Mouse (Mus musculus): ENCODE results near the gene Rufy1. TPM values are rescaled to one million over a fixed set of nuclear protein-coding genes. Genes with fewer than 3 reads are reported as not detected.
"Not testable (repeated sequence)": the region's sequence is repeated elsewhere in the genome, so short reads cannot be mapped to it uniquely, and the experiment has no call there.

The Rufy1 gene
- total RNA-seq, 4 experiments from 2014 or later, result 28.2 to 31.5 (median 29.8) TPM

DNA sequence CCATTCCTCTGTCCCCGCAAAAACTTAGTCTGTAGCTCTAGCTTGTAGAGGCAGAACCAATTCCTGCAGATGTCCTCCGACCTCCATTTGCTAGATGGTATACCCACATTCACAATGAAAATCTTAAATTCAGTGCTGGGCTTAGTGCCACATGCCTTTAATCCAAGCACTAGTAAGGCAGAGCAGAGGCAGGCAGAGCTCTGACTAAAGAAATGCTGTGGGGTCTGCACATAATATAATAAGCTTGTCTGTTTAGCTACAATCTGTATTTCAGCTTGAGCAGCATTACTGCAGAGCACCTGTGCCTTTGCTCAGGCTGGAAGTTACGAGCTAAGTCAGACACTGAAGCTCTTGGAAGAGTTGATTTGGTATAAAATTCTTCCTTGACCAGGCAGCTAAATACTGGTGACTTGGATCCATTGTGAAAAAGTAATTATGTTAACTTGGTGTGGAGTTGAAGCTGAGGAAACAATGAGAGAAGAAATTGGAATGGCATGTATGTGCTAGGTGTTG is 43.7 kb downstream of the Rufy1 start:
- DNase-seq (ENCODE audit: low spot score in 2 of 2), result no peak

DNA sequence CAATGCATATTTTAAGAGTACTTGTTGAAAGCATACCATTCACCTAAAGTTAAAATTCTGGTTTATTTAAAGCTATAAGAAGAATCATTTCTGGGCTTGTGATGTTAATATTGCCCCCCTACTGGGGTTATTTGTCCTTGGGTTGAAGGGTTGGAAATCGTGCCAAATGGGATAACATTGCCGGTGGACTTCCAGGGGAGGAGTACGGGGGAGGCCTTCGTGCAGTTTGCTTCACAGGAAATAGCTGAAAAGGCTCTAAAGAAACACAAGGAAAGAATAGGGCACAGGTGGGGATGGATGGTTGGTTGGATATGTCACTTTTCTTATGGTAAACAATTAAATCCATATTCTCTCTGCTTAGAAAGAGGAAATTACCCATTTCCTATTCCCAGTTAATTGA is 49.6 kb downstream of the Rufy1 start:
- no peak for DNase-seq (ENCODE audit: low spot score in 2 of 2)

DNA sequence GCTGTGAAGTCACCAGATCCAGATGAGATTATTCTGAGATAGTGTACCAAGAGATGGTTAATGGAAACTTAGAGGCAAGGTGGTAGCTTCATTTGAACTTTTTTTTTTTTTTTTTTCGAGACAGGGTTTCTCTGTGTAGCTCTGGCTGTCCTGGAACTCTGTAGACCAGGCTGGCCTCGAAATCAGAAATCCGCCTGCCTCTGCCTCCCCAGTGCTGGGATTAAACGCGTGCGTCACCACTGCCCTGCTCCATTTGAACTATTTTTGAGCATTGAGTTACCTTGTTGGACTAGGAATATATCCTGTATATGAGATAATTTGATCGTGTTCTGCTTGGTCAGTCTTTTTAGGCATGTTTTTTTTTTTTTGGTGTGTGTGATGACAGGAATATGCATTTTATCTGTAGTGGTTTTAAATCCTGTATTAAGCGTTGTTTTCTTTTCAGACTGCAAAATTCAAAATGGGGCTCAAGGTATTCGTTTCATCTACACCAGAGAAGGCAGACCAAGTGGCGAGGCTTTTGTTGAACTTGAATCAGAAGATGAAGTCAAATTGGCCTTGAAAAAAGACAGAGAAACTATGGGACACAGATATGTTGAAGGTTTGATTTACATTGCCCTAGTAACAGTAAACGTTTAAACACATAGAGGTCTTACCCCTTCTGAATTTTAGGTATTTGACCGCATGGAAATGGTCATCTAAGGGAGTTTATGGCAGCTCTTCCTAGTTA is 51.7 kb downstream of the Rufy1 start:
- no peak for DNase-seq (ENCODE audit: low spot score in 2 of 2)

DNA sequence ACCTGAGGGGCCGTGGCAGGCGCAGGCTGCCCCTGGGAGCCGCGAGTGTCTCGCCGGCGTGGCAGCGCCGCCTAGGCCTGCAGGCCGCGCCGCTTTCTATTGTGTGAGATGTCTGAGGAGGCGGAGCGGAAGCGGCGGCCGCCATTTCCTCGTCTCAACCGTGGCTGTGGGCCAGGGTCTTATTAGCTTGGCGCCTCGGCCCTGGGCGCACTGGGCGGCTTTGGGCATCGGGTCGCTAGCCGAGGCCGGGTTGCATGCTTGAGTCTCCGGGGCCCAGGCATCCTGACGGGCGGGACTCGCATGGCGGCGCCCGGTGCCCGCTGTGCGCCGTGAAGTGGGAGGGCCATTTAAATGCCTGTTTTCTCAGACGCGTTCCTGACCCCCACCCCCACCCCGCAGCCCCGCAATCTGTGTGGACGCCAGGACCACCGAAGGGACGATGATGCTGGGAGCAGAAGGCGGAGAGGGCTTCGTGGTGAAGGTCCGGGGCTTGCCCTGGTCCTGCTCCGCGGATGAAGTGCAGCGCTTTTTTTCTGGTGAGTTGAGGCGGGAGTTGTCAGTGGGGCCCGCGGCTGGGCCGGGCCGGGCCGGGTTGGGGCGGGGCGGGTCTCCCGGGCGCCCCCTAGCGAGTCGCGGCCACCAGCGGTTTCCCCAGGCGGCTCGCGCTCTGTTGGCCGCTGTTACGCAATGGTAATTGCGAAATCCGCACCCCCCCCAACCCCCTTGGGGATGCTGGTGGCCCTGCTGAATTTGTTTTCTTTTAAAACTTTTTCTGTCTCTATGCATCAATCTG is 52.8 kb downstream of the Rufy1 start:
- DNase-seq (ENCODE audit: low spot score in 2 of 2), result peak; percentile 58 to 63

DNA sequence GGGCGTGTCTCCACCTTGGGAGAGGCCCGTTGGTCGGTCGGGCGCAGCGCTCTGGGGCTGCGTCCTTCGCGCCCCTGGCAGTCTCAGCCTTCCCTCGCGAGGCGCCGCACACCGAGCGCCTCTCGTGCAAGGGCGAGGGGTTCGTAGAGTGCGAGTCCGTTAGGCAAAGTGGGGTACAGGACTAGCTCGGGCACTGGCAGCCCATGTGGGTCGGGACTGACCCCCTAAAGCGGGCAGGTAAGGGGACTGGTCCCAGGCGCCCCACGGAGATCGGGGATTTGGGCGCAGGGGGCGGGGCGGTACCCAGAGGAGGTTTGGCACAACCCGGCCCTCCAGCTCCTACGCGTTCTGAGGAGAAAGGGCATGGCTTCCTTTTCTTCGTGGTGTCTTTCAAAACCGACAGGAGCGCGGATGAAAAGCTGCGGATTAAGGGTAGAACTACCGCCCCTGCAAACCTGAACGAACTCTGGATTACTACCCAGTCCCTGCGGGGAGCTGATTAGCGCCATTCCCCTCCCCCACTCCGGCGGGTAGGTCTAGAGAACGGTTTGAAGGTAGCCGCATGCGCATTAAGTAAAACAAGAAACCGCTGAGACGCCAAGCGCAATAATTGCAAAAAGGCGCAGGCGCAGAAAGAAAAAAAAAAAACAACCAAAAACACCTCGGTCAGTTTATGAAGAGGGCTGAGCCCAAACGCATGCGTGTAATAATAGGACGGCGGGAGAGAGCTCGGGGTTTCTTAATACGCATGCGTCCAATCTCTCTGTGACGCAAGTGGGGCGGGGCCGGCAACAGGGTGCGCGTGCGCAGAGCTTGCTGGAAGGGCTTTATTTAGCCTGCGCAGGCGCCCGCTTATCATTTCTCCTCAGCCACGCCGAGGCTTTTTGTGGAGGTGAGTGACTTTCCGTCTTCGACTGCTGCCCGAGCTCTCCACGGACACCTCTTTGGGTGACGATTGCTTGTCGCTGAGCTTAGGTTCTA is 53.7 kb downstream of the Rufy1 start, which contains the start of gene Hnrnph1:
Gene Hnrnph1 (plus strand): TSS at position 80 of the 981 bp plus-strand sequence.
- peak; percentile 96 to 99 for DNase-seq (ENCODE audit: low spot score in 2 of 2)

DNA sequence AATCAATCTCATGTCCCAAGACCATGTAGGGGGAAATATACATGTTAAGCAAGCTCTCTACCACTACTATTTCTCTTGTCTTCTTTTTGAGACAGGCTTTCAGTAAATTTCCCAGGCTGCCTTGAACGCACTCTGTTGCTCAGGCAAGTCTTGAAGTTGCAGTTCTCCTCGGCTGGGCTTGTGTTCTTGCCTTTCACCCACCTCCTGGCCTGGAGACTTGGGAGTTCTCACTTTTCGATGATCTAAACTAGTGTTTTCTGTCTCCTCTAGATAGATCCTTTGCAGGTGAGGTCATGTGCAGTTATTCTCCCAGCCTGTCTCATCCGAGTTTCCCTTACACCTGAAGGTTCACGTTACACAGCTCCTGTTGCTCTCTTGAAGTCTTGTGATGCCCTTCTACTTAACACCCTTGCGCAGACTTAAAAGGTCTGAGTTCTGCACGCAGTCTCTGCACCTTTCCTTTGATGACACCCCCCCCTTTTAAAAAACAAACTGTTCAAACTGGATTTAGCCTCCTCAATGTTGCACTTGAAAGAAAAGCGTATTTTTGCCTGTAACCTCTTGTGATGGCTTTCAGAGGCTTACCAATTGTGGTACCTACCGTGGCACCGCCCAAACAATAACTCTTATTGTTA is 54.7 kb downstream of the Rufy1 start:
- no peak for DNase-seq (ENCODE audit: low spot score in 2 of 2)

DNA sequence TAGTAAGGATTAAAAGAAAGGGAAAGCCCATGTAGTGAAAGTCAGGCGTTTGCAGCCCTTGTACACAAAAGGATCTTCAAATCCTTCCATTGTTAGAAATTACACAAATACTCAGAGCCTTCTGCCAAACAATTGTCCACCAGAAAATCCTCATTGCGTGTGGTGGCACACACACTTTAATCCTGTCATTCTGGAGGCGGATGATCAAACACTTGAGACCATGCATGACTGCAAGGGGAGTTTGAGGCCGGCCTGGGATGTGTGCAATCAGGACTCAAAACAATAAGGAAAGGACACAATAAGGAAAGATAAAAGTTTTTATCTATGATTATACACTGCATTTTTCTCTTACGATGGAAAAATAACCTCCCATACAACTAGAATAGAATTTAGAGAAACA is 55.5 kb downstream of the Rufy1 start:
- DNase-seq (ENCODE audit: low spot score in 2 of 2), result no peak

DNA sequence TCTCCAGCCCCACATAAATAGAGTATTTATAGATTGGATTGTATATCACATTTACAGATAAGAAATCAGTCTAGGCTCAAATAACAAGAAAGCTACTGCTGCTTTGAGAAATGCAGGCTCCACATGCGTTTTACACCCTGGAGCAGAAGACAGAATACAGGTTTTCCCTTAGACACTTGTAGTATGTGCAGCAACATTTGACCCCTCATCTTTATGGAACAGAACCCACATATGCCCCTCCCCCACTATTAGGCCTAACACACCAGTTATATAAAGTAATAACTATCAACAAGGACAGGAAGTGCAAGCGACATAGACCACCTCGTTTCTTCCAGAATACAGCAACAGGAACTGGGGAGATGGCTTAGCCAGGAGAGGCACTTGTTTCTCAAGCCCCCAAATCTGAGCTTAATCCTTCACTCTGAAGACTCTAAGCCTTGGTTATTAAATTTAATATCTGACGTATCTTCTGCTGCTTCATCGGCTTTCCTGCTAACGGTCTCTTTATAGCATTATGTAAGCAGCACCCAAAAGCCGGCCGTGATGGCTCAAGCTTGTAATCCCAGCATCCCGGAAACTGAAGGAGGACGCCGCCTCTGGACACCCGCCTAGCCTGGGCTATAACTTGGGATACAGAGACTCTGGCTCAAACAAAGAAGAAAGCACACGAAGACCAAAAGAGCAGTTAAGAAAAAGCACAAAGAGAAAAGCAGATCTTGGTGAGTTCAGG is 56.5 kb downstream of the Rufy1 start:
- DNase-seq (ENCODE audit: low spot score in 2 of 2), result no peak

DNA sequence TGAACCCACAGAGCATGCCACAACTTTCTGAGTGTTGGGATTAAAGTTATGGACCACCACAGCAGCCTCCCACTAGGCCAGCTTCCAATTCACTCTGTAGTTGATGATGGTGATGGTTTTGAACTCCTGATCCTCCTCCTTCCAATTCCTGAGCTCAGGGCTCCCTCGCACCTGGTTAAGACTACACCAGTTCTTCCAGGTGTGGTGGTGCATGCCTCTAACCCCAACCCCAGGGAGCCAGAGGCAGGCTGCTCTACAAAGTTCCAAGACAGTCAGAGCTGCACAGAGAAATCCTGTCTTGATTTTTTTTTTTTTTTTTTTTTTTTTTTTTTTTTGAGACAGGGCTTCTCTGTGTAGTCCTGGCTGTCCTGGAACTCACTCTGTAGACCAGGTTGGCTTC is 57.3 kb downstream of the Rufy1 start:
- no peak for DNase-seq (ENCODE audit: low spot score in 2 of 2)

DNA sequence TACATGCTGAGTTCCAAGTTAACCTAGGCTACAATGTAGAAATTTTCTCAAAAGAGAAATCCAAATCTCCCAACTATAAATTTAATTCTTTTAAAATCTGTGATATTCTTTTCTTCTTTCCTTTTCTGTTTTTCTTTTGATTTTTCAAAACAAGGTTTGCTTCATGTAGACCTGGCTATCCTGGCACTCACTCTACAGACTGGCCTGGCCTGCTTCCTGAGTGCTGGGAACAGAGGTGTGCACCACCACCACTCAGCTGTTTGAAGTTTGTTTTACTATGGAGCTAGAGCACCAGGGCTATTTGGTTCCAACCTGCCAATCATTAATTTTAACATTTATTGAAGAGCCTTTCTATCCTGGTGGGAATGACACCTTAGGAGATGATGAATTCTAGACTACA is 57.8 kb downstream of the Rufy1 start:
- no peak for DNase-seq (ENCODE audit: low spot score in 2 of 2)

DNA sequence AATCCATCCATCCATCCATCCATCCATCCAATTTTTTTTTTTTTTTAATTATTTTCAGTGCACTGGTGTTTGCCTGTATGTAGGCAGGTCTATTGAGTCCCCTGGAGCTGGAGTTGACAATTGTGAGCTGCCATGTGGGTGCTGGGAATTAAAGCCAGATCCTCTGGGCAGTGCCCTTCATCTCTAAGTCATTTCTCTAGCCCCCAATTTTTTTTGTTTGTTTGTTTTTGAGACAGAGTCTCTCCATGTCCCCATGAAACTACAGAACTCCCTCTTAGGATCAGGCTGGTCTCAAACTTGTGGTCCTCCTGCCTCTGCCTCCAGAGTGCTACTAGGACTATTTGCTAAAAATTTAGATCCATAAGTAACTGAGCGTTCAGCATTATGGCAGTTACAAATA is 59.0 kb downstream of the Rufy1 start:
- no peak for DNase-seq (ENCODE audit: low spot score in 2 of 2)

DNA sequence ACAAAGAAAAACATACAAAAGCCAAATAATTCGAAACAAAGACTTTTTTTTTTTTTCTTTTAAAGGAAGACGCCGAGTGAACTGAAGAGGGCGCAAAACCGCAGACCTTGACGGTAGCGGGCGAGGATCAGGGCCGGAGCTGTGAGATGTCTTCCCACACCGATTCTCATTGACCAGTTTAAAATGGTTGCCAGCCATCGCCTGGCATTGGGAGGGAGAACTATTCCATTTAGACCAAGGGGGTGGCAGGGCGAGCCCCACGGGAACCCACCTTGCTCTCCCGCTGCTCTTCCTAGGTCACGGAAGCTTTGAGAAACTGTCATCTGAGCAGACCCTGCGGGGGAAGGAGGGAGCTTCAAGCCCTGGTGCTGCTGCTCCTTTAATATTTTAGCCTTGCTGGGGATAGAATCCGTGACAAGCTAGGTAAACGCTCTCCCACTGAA is 59.5 kb downstream of the Rufy1 start:
- DNase-seq (ENCODE audit: low spot score in 2 of 2), result peak in 1 of 2 experiments; percentile 32

DNA sequence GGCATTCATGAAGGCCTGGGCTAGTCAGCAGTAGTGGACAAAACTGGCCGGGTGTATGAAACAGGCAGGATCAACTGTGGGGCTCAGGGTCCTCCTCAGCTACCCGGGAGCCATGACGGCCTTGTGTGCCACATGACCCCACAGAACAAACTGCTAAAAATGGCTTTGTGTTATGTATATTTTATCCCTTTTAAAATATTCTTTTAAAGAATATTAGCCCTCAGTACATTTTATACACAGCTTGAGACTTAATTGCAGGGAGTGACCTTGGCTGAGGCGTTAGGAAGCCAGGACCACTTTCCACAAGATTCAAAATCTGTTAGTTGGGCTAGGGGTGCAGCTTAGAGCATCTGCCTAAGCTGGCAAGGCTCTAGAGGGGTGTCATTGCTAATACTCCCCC is 60.0 kb downstream of the Rufy1 start:
- no peak for DNase-seq (ENCODE audit: low spot score in 2 of 2)

DNA sequence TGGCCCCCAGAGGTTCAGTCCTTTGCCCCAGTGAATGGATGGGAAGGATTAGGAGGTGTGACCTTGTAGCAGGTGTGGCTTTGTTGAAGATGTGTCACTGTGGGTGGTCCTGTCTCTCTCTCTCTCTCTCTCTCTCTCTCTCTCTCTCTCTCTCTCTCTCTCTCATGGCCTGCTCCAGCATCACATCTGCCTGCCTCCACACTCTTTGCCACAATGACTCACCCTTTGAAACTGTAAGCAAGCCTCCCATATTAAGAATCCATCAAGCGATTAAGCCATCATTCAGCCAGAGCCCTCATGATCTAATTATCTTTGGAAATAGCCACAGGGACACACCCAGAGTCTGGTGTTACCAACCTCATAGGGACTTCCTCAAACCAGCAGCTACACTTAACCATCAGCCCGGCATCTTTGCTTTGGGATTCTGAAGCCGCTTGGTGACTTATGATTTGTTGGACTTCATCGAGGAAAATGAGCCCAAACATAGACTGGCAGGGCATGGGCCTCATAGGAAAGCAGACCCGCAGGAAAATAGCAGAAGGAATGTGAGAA is 61.5 kb downstream of the Rufy1 start:
- no peak for DNase-seq (ENCODE audit: low spot score in 2 of 2)

DNA sequence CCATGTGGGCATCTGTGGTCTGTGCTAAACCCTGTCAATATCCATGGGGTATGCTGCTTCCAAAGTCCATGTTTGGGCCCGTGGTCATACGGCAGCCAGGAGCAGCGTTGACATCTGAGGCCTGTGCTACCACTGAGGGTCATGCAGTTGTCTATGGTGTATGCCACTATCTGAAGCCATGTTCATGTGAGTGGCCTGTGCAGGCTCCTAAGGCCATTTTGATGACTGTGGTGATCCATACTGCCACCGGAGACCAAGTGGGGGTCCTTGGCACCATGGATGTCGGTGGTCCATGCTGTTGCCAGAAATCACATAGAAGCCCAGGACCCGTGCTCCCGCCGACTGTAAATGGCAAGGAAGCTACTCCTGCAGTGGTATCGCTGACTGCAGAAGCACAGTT is 63.4 kb downstream of the Rufy1 start:
- no peak for DNase-seq (ENCODE audit: low spot score in 2 of 2)

DNA sequence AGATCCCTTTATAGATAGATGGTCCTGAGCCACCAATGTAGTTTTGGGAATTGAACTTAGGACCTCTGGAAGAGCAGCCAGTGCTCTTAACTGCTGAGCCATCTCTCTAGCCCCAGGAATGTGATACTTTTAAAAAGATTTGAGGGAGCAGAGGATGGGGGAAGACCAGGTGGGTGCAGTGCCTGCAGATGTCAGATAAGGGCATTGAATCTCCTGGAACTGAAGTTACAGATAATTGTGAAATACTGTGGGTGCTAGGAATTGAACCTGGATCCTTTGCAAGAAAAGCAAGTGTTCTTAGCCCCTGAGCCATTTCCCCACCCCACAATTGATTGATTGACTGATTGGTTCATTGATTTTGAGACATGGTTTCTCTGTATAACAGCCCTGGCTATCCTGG is 65.6 kb downstream of the Rufy1 start:
- DNase-seq (ENCODE audit: low spot score in 2 of 2), result no peak

DNA sequence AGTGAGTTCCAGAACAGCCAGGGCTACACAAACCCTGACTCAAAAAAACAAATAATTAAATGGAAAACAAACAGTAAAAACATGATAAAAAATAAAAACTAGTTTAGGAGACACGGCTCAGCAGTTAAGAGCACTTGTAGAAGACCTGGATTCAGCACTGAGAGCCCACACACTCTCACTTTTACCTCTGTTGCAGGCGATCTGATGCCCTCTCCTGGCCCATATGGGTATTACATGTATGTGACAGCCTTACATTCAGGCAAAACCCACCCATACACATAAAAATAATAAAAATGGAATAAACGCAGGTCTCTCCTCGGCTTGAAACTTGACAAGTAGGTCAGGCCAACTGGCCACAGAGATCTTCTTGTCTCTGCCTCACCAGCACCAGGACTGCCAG is 66.4 kb downstream of the Rufy1 start:
- peak; percentile 59 for DNase-seq (ENCODE audit: low spot score in 2 of 2)

DNA sequence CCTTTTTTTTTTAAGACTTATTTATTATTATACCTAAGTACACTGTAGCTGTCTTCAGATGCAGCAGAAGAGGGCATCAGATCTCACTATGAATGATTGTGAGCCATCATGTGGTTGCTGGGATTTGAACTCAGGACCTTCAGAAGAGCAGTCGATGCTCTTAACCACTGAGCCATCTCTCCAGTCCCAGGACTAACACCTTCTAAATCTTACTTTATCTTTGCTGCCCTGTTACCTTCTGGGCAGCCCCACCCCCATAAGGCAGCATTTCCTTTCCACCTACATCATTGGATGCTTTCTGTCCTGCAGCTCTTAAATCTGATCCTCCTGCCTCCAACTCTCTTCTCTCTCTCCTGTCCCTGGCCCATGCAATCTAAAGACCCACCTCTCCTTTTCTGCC is 69.6 kb downstream of the Rufy1 start:
- not testable (repeated sequence) for DNase-seq (ENCODE audit: low spot score in 2 of 2)

DNA sequence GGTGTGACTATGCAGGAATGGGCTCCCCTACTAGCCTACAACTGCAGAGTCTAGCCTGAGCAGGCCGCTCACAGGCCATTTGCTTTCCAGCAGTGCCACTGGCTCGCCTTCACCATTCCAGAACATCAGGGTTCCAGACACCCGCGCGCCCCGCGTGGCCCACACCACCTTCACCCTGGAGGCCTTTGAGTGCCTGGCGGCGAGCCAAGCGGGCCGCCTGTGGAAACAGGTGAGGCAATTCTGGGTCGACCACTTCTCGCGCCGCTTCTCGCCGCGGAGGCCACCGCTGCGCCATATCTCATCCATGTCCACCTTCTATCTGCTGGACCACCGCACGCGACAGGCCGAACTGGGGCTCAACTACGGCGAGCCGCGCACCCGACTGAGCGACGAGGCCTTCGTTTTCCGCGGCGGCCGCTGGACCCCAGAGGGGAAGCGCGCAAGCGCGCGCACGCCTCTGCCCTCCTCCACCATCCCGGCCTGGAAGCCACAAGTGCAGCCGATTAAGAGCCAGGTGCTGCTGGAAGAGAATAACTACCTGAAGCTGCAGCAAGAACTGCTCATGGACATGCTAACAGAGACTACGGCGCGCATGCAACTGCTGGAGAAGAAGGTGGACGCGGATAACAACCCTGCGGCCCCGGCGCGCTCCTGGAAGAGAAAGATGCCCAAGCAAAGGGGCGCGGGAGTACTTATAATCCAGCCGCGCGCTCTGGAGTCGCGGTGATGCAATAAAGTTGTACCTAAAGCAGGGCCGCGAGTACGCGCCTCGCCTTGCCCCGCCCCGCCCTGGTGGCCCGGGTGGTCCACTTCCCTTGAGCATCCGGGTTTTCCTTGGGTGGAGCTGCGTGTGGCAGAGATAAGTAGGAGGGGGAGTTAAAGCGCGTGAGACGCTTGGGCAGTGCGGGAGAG is 71.7 kb downstream of the Rufy1 start:
- DNase-seq (ENCODE audit: low spot score in 2 of 2), result peak; percentile 54 to 67

All from left cerebral cortex, adult 8-10 months (tissue).